Mouse (Mus musculus) thymus, postnatal 0 days (tissue): ENCODE measurements around the gene Rpl3. TPM values are rescaled to one million over a fixed set of nuclear protein-coding genes. Genes with fewer than 3 reads are reported as not detected.

Source experiments
- DNase-seq: peaks from one replicate; pipeline ENCODE4 v3.0.0-alpha.2; 2015; ENCODE audit warnings: low spot score
- microRNA-seq: library from miRNA; unstranded; fragments of <30 nt; microRNA quantifications from one replicate; pipeline ENCODE4, GENCODE M21; 2016; ENCODE audit warnings: borderline number of aligned reads
- polyA plus RNA-seq: library from polyadenylated mRNA; unstranded; fragments of >200 nt; fragmentation: Nextera tagmentation; extraction: Ambion mirVana; gene quantifications from 2 replicates; pipeline ENCODE4 v1.2.1, GENCODE M21; 2015

Gene Rpl3
- polyA plus RNA-seq, 1 experiment from 2014 or later = 1,101 TPM

GRCm38 (mm10) chr15:80037255-80038109, 54.2 kb downstream of the Rpl3 start:
- DNase-seq = no peak

GRCm38 (mm10) chr15:80035341-80035885, 56.3 kb downstream of the Rpl3 start:
- DNase-seq = no peak

GRCm38 (mm10) chr15:80034913-80035312, 56.8 kb downstream of the Rpl3 start:
- DNase-seq = no peak

GRCm38 (mm10) chr15:80034366-80034765, 57.3 kb downstream of the Rpl3 start:
- DNase-seq = no peak

- DNase-seq = no peak
Measured at GRCm38 (mm10) chr15:80031133-80031532, 60.5 kb downstream of the Rpl3 start.

GRCm38 (mm10) chr15:80030399-80030798, 61.3 kb downstream of the Rpl3 start:
- no peak for DNase-seq

GRCm38 (mm10) chr15:80028862-80029261, 62.8 kb downstream of the Rpl3 start:
- DNase-seq = no peak

Small RNA genes within 50 kb of the gene (microRNA-seq; reads per million reads assigned to microRNA genes)
- 211 reads per million, percentile 53 among the genes with 10 or more reads in this experiment for gene Snord43

Other genes starting within 250 kb of the Rpl3 start
- gene Apobec3, start 200.2 kb downstream of the Rpl3 start, polyA plus RNA-seq = 149 and 159 TPM in 2 replicates
- gene Cbx7, start 120.7 kb downstream of the Rpl3 start, polyA plus RNA-seq = 8.3 and 10.1 TPM in 2 replicates
- gene Pdgfb, start 76.9 kb downstream of the Rpl3 start, polyA plus RNA-seq = 2.2 and 2.7 TPM in 2 replicates
- gene Syngr1, start 534 bp downstream of the Rpl3 start, polyA plus RNA-seq = 74.1 and 74.5 TPM in 2 replicates
- gene Tab1, start 41.3 kb upstream of the Rpl3 start, polyA plus RNA-seq = 37.3 and 38.2 TPM in 2 replicates
- 4.7 and 5.0 TPM in 2 replicates for gene Mgat3, start 81.9 kb upstream of the Rpl3 start, polyA plus RNA-seq
- gene Mief1, start 142.2 kb upstream of the Rpl3 start, polyA plus RNA-seq = 25.3 and 27.7 TPM in 2 replicates
- gene AC140267.1, start 144.0 kb upstream of the Rpl3 start, polyA plus RNA-seq = not detected in 2 replicates
- 103 and 106 TPM in 2 replicates for gene Atf4, start 163.3 kb upstream of the Rpl3 start, polyA plus RNA-seq
- 56.7 and 58.4 TPM in 2 replicates for gene Rps19bp1, start 172.4 kb upstream of the Rpl3 start, polyA plus RNA-seq
- gene Cacna1i, start 195.4 kb upstream of the Rpl3 start, polyA plus RNA-seq = 0.01 and 0.03 TPM in 2 replicates